Mouse (Mus musculus) cerebellum, adult 8-10 months (tissue): ENCODE measurements around the gene Gm10134.
"Not testable (repeated sequence)": the region's sequence is repeated elsewhere in the genome, so short reads cannot be mapped to it uniquely, and the experiment has no call there.

Experiments
- DNase-seq: peaks from one replicate; pipeline ENCODE4 v3.0.0; 2022

The Gm10134 gene

GRCm38 (mm10) chr2:28506291-28506690 lies 396 bp downstream of the Gm10134 start:
- DNase-seq = no peak

- DNase-seq = not testable (repeated sequence)
Observed at GRCm38 (mm10) chr2:28511600-28511999, 5.7 kb downstream of the Gm10134 start.

DNA sequence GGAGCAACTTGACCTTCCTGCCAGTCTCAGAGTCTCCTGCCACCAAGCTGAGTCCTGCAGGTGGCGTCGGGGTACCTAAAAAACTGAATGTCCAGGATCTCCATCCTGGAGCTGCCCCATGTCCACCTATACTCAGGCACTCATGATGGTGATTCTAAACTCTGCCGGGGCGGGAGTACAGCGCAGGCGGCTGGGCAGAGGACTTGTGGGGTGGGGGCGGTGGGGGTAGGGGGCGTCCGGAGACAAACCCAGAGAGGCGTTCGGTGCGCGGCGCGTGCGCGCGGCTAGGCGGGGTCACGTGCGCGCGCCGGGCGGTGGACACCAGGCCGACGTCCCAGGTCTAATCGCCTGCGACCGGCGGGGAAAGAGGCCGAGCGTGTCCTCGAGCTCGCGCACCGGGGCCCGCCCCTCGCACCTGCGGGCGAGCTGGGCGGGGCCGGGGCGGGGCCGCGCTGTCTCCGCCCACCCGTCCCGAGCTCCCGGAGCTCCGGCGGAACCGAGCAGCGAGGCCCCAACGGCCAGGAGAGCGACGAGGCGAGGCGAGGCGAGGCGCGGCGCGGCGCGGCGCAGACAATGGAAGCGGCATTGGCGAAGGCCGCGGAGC lies 7.0 kb downstream of the Gm10134 start, which contains the start of gene Ralgds:
TSS of gene Ralgds (plus strand) at position 328 of the 604 bp plus-strand sequence.
- peak; percentile 76 for DNase-seq

DNA sequence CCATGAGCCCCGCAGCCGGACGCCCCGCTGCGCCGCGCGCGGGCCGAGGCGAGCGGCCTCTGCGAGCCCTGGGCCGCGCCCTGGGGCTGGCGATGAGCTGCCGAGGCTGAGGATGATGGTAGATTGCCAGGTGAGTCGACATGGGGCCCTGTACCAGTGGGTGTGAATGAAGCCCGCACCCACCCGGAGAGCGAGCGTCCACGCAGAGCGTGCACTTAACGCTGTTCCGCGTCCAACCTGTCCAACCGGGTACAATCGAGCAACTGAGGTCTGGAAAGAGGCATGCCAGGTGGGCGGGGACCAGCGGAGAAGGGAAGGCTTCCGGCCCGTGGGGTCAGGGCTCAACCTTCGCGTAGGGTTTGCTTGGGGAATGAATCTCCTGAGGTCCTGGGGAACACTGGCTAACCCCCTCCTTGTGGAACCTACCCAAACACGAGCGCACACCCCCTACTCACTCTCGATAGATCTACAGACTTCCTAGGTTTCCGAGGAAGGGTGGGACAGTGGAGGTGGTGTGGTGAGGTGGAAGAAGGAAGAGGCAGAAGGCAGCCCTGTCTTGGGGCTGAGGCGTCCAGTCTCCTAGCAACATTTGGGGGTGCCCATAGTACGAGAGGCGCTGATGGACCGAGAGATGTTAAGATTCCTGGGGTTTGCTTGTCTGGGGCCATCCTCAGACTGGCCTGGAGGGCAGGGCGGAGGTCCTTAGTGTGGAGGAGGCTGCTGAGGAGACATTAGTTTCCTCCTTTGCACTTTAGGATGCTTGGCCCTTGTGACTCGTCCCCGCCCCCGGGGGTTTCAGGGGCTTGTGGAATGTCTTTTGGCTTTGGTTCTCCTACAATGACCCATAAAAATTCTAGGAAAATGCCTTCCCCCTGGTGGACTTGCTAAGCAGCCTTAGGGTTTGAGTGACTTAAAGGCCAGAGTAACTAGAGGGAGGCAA lies 7.8 kb downstream of the Gm10134 start:
- DNase-seq = peak; percentile 51

DNA sequence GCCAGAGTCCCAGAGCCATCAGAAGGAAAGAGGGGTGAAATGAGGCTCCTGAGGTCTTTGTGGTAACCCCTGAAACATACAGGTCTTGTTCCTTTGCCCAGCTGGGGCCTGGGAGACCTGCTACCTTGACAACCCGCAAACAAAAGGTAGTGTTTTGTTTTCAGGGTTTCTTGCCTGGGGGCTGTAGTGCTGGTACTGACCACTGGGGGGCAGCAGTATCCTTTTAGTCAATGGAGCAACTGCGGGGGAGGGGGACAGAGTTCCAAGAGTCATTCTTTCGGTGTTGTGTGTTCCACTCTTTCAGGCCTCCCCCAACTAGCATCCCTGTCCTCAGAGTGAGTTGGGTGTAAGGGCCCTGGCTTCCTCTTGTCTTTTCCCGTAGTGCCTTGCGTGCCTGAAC lies 8.6 kb downstream of the Gm10134 start:
- DNase-seq = peak; percentile 92

DNA sequence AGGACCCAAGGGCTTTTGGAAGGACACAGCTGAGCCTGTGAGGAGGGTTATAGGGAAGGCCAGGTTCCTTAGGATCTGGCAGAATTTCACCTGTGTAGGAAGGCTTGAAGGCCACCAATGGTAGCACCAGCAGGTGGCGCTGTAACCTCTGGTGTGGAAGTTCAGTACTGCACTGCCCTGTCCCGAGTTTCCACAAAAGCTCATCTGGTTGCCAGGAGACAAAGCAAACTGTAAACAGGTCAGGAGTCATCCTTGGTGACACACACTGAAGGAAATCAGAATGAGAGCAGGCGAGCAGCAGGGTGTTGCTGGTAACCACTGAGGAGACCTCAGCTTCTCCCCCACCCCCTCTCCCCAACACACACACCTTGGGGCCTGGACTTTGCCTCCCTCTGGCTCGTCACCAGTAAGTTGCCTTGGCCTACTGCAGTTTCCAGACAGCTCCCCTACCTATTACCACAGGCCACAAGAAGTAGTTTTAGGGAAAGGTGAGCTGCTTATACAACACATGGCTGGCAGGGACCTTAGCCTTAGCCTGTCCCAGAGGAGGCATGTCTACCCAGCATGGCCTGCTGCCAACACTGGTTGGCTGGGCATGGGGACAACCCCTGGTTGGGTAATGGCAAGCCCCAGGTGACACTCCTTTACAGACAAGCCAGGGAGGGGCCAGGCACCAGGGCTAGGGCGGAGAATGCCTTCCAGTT lies 11.5 kb downstream of the Gm10134 start:
- DNase-seq = peak; percentile 74

- DNase-seq = peak; percentile 11
Observed at GRCm38 (mm10) chr2:28518231-28518630, 12.3 kb downstream of the Gm10134 start.

DNA sequence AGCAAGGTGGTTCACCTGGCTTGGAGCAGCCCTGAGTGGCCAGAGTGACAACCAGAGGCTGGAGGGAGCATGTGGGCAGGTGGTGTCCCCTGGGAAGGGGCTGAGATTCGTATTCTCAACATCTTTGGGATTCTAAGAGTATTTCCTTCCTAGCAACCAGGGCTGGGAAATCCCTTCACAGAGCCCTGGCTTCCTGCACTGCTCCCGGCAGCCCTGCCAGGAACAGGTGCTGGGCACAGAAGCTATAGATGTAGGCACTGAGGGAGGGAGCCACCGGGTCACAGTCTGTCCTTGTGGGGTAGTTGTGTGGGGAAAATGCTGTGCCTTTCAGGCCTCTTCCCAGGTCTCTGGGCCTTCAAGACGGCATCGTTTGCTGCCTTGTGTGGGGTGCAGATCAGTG lies 14.7 kb downstream of the Gm10134 start:
- peak; percentile 67 for DNase-seq

GRCm38 (mm10) chr2:28521571-28522151 lies 15.8 kb downstream of the Gm10134 start:
- DNase-seq = peak; percentile 54

- DNase-seq = no peak
Observed at GRCm38 (mm10) chr2:28522166-28522565, 16.3 kb downstream of the Gm10134 start.

DNA sequence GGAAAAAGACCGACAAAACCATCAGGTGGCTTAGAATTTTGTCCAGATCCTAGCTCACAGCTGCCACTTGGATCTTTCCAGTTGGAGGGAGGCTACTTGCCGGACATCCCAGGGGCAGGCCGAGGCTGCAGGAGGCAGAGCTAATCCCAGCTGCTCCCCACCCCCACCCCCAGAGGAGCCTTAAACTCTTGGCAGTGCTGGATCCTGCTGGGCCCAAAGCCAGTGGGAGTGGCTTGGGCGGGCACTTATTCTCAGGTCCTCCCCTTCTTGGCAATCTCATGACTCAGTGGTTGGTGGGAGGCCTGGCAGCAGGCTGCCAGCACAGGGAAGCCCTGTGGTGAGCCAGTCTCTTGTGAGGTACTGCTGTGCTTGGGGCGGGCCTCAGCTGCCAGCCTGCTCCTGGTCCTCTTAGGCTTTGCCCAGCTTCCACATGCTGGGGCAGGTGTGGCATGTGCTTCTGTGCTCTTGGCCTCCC lies 17.8 kb downstream of the Gm10134 start:
- DNase-seq = peak; percentile 76

DNA sequence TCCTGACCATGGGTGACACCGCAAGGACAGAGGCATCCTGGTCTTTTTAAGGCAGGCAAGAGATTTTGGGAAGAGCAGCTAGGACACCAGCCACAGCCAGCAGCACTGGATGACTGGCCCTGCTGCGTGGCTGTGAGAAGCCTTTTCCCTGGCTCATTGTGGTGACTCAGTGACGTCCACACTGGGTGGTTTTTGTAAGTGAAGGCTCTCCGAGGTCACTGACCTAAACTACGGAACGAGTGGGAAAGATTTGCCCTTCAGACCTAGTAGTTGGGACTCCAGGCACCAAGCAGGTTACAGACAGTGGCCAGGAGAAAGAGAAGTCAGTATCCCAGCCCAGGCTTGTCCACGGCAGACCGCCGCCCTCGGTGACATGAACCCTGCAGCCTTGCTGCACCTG lies 18.5 kb downstream of the Gm10134 start:
- peak; percentile 32 for DNase-seq

- DNase-seq = peak; percentile 64
Observed at GRCm38 (mm10) chr2:28525219-28525942, 19.5 kb downstream of the Gm10134 start.

GRCm38 (mm10) chr2:28525943-28526876 lies 20.3 kb downstream of the Gm10134 start:
- peak; percentile 37 for DNase-seq

DNA sequence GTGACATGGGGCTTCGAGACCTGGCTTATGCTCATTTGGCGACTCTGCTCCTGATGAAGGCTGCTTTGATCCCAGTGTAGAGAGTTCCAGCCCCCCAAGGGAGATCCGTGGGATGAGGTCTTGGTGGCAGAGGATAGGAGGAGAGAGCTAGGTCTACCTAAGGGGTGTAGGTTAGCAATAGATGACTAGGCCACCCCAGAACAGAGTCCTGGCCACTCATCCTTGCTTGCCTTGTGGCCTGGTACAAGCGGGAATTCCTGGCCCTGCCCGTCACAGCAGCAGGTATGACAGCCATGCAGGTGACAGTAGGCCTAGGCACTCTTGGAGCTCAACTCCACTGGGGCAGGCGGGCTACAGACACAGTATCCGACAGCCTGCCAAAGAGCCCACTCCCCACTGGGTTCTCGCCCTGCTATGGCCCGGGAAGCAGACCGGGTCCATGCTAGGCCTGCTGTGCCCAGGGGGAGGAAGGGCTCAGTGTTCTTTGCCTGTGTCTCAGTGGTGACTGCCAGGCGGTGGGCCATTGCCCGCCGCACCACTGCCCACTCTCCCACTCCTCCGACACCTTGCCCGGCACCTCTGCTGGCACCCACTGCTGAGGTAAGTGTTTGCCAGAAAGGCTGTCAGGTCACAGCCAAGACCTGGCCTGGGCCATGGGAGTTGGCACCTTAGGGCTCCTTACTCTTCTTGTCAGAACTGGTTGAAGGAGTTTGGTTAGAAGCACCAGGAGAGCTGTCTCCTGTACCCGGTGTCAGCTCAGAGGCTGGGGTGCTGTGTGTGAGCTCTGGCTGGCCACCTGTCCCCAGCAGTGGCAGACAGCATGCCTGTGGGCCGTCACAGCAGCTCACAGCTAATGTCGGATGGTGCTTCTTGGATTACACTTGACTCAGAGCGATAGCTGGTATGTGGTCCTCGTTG lies 21.8 kb downstream of the Gm10134 start:
- DNase-seq = peak; percentile 49

DNA sequence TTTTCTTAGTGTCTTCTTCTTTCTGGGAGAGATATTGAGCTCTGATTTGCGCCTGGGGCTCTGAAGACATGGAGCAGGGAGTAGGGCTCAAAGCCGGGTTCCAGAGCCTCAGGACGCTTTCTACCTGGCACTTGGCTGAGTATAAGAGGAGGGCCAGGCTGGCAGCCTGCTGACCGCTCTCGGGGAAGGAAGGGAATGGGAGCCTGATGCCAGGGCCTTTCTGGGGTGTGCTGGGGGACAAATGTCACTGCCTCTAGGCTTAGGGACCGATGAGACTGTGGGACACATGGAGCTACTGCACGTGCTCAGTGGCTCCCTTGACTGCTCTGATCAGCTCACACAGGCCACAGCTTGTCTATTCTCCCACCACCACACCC lies 22.4 kb downstream of the Gm10134 start:
- no peak for DNase-seq

DNA sequence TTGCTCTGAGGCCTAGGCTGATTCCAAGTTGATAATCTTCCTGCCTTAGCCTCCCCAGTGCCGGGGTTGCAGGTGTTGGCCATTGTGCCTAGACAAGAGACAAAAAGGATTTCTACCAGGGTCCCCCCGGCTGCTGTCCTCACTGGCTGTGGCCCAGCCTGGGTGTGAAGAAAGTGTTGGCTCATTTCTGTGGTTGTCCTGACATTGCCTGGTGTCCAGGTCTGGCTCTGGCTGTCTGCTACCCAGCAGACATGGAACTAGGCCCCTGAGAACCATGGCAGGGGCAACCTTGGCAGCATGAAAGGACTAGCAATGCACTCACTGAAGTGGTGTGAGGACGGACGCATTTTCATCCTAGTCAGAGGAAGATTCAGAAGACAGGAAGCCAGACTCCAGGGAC lies 24.0 kb downstream of the Gm10134 start:
- no peak for DNase-seq

DNA sequence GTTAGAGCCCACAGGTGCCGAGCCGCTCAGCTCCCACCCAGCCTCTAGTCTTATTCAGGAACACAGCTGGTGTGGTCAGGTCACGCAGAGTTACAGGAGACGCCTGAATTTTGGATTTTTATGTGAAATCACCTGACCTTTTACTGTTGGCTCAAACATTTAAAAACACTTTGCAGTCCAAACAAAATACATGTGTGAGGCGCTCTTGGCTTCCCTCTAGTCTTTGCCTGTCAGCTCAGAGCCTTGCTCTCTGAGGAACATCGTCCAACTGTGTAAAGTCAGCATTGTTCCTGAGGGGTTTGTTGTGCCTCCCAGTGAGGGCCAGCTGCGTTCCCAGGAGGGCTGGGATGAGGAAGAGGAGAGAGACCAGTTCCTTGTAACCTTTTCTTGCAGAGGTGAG lies 24.4 kb downstream of the Gm10134 start:
- DNase-seq = no peak

GRCm38 (mm10) chr2:28532938-28533771 lies 27.3 kb downstream of the Gm10134 start:
- DNase-seq = peak; percentile 87
